Mouse (Mus musculus): ENCODE results near the gene Ifnb1. TPM values are rescaled to one million over a fixed set of nuclear protein-coding genes. Genes with fewer than 3 reads are reported as not detected.

Gene Ifnb1
- polyA plus RNA-seq, 1 experiment from 2014 or later = not detected

- Histone ChIP-seq H3K27me3 (ENCODE audit: control insufficient read depth, insufficient read depth, low read length) (no peaks in the 10 kb centered on the region), H3K4me2 (ENCODE audit: low read length) (no peak overlapping the region), H3K4me3 (ENCODE audit: control insufficient read depth in 1 of 2, insufficient read depth in 1 of 2, low read depth in 1 of 2, low read length in 2 of 2) (no peak overlapping the region), H3K36me3 (ENCODE audit: control insufficient read depth, insufficient read depth, low read length) (no peaks in the 10 kb centered on the region), H3K27ac (replicated peaks in 1 of 2; ENCODE audit: control insufficient read depth in 1 of 2, insufficient read depth in 1 of 2, low read depth in 2 of 2, low read length in 2 of 2) (no peak overlapping the region), H3K9me3 (ENCODE audit: control insufficient read depth, low read length) (no peaks in the 10 kb centered on the region), H3K4me1 (ENCODE audit: control insufficient read depth in 2 of 2, insufficient read depth in 2 of 2, low read length in 2 of 2) (no peaks in the 10 kb centered on the region), H3K9ac (ENCODE audit: low read length) (no peak overlapping the region)
- 72% methylated on average over 3 of the region's 3 CpGs for whole genome bisulfite sequencing
- ATAC-seq (ENCODE audit: insufficient number of reproducible peaks, insufficient read depth, low FRiP score, low read depth) = no peak
Observed at GRCm38 (mm10) chr4:88525393-88525792, 2.8 kb upstream of the Ifnb1 start.

DNA sequence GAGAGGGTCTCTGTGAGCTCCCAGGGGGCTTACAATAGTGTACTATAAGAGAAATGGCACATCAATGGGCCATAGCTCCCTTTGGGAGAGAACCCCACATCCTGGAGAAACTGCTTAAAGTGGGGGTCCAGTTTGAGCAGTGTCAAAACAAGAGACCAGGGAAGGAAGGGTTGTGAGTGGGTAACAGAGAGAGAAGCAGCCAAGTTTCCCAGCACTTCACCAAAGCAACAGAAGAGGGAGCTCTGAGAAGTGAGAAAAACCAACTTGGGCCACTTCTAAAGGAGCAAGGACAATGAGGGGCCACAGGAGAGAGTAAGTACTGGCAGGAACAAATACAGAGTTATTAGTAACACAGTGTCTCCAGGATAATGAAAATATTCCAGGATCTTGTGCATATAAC lies 667 bp upstream of the Ifnb1 start:
- no peak overlapping the region for H3K4me3 ChIP-seq (ENCODE audit: control insufficient read depth in 1 of 2, insufficient read depth in 1 of 2, low read depth in 1 of 2, low read length in 2 of 2)
- no peak overlapping the region for H3K27ac ChIP-seq (replicated peaks in 1 of 2; ENCODE audit: control insufficient read depth in 1 of 2, insufficient read depth in 1 of 2, low read depth in 2 of 2, low read length in 2 of 2)
- H3K9ac ChIP-seq (ENCODE audit: low read length) = no peak overlapping the region
- H3K4me1 ChIP-seq (ENCODE audit: control insufficient read depth in 2 of 2, insufficient read depth in 2 of 2, low read length in 2 of 2) = no peaks in the 10 kb centered on the region
- no peaks in the 10 kb centered on the region for H3K27me3 ChIP-seq (ENCODE audit: control insufficient read depth, insufficient read depth, low read length)
- H3K4me2 ChIP-seq (ENCODE audit: low read length) = no peak overlapping the region
- ATAC-seq (ENCODE audit: insufficient number of reproducible peaks, insufficient read depth, low FRiP score, low read depth) = no peak
- H3K9me3 ChIP-seq (ENCODE audit: control insufficient read depth, low read length) = no peaks in the 10 kb centered on the region
- H3K36me3 ChIP-seq (ENCODE audit: control insufficient read depth, insufficient read depth, low read length) = no peaks in the 10 kb centered on the region

DNA sequence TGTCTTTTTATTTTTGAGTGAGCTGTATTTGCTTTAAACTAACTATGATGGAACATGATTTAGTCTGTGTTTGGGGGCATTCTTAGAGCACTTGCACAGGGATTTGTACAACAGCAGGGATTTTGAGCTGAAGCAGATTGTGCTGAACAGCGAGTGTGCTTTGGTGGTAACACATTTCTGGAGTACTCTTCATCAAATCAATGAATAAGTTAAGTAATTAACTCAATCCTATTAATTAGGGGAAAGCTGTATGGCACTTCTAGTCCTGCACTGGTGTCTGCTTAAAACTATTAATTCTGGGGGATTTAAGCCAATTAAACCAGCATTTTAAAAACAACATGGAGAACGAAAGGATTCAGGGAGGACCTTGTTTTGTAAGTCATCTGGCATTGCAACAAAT lies 4.6 kb downstream of the Ifnb1 start:
- Histone ChIP-seq H3K4me2 (ENCODE audit: low read length) (no peak overlapping the region), H3K4me3 (ENCODE audit: control insufficient read depth in 1 of 2, insufficient read depth in 1 of 2, low read depth in 1 of 2, low read length in 2 of 2) (no peak overlapping the region), H3K27me3 (ENCODE audit: control insufficient read depth, insufficient read depth, low read length) (no peaks in the 10 kb centered on the region), H3K27ac (replicated peaks in 1 of 2; ENCODE audit: control insufficient read depth in 1 of 2, insufficient read depth in 1 of 2, low read depth in 2 of 2, low read length in 2 of 2) (no peak overlapping the region), H3K9ac (ENCODE audit: low read length) (no peak overlapping the region), H3K36me3 (ENCODE audit: control insufficient read depth, insufficient read depth, low read length) (no peaks in the 10 kb centered on the region), H3K4me1 (ENCODE audit: control insufficient read depth in 2 of 2, insufficient read depth in 2 of 2, low read length in 2 of 2) (peaks cover 2 to 17% of the 10 kb centered on the region in 2 experiments), H3K9me3 (ENCODE audit: control insufficient read depth, low read length) (no peaks in the 10 kb centered on the region)
- no peak for ATAC-seq (ENCODE audit: insufficient number of reproducible peaks, insufficient read depth, low FRiP score, low read depth)
- 88% methylated on average over 2 of the region's 2 CpGs for WGBS

GRCm38 (mm10) chr4:88515711-88516211 lies 6.8 kb downstream of the Ifnb1 start:
- no peaks in the 10 kb centered on the region for H3K9me3 ChIP-seq (ENCODE audit: control insufficient read depth, low read length)
- H3K4me1 ChIP-seq (ENCODE audit: control insufficient read depth in 2 of 2, insufficient read depth in 2 of 2, low read length in 2 of 2) = peaks cover 2 to 17% of the 10 kb centered on the region in 2 experiments
- H3K27me3 ChIP-seq (ENCODE audit: control insufficient read depth, insufficient read depth, low read length) = no peaks in the 10 kb centered on the region
- H3K4me2 ChIP-seq (ENCODE audit: low read length) = peak overlapping the region; percentile 58
- peak overlapping the region; percentile 81 to 85 for H3K27ac ChIP-seq (replicated peaks in 1 of 2; ENCODE audit: control insufficient read depth in 1 of 2, insufficient read depth in 1 of 2, low read depth in 2 of 2, low read length in 2 of 2)
- ATAC-seq (ENCODE audit: insufficient number of reproducible peaks, insufficient read depth, low FRiP score, low read depth) = peak; percentile 74
- peak overlapping the region in 1 of 2 experiments; percentile 20; a peak in 2 of 4 replicates for H3K4me3 ChIP-seq (ENCODE audit: control insufficient read depth in 1 of 2, insufficient read depth in 1 of 2, low read depth in 1 of 2, low read length in 2 of 2)
- peak overlapping the region; percentile 28; the same call in 1 of the 2 replicates for H3K9ac ChIP-seq (ENCODE audit: low read length)
- no peaks in the 10 kb centered on the region for H3K36me3 ChIP-seq (ENCODE audit: control insufficient read depth, insufficient read depth, low read length)
- 0% methylated on average over 4 of the region's 4 CpGs for WGBS

- H3K4me2 ChIP-seq (ENCODE audit: low read length) = peak overlapping the region; percentile 58
- H3K4me1 ChIP-seq (ENCODE audit: control insufficient read depth in 2 of 2, insufficient read depth in 2 of 2, low read length in 2 of 2) = peaks cover 2 to 17% of the 10 kb centered on the region in 2 experiments
- 0 out of 2 replicates have a peak overlapping the region, but pooled peaks have one; percentile 28 for H3K9ac ChIP-seq (ENCODE audit: low read length)
- H3K9me3 ChIP-seq (ENCODE audit: control insufficient read depth, low read length) = no peaks in the 10 kb centered on the region
- H3K27ac ChIP-seq (replicated peaks in 1 of 2; ENCODE audit: control insufficient read depth in 1 of 2, insufficient read depth in 1 of 2, low read depth in 2 of 2, low read length in 2 of 2) = peak overlapping the region; percentile 81 to 85
- 34% methylated on average over 2 of the region's 2 CpGs for WGBS
- H3K4me3 ChIP-seq (ENCODE audit: control insufficient read depth in 1 of 2, insufficient read depth in 1 of 2, low read depth in 1 of 2, low read length in 2 of 2) = peak overlapping the region in 1 of 2 experiments; percentile 20; a peak in 2 of 4 replicates
- no peaks in the 10 kb centered on the region for H3K27me3 ChIP-seq (ENCODE audit: control insufficient read depth, insufficient read depth, low read length)
- no peaks in the 10 kb centered on the region for H3K36me3 ChIP-seq (ENCODE audit: control insufficient read depth, insufficient read depth, low read length)
- ATAC-seq (ENCODE audit: insufficient number of reproducible peaks, insufficient read depth, low FRiP score, low read depth) = no peak
Observed at GRCm38 (mm10) chr4:88515250-88515649, 7.3 kb downstream of the Ifnb1 start.

GRCm38 (mm10) chr4:88514403-88514802 lies 8.2 kb downstream of the Ifnb1 start:
- no peak overlapping the region for H3K27ac ChIP-seq (replicated peaks in 1 of 2; ENCODE audit: control insufficient read depth in 1 of 2, insufficient read depth in 1 of 2, low read depth in 2 of 2, low read length in 2 of 2)

DNA sequence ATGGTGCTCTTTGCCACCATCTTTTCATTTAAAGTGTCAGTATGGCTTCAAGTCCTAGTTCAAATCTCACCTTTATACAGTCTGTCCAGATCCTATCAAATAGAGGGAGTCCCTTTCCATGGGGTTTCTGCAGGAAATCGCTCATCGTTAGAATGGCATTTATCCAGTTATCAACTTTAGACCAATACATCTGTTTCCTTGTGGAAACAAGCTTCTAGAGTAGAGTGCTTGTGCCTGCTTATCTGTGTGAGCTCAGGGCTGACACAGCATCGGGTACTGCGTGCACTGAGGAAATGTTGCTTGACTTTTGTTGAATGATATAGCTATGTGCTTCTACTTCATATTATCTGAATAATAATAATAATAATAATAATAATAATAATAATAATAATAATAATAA lies 8.8 kb downstream of the Ifnb1 start:
- no peak overlapping the region for H3K27ac ChIP-seq (replicated peaks in 1 of 2; ENCODE audit: control insufficient read depth in 1 of 2, insufficient read depth in 1 of 2, low read depth in 2 of 2, low read length in 2 of 2)
- ATAC-seq (ENCODE audit: insufficient number of reproducible peaks, insufficient read depth, low FRiP score, low read depth) = no peak
- no peak overlapping the region for H3K4me3 ChIP-seq (ENCODE audit: control insufficient read depth in 1 of 2, insufficient read depth in 1 of 2, low read depth in 1 of 2, low read length in 2 of 2)
- no peak overlapping the region for H3K9ac ChIP-seq (ENCODE audit: low read length)
- H3K36me3 ChIP-seq (ENCODE audit: control insufficient read depth, insufficient read depth, low read length) = no peaks in the 10 kb centered on the region
- H3K4me2 ChIP-seq (ENCODE audit: low read length) = no peak overlapping the region
- 59% methylated on average over 4 of the region's 4 CpGs for WGBS
- no peaks in the 10 kb centered on the region for H3K27me3 ChIP-seq (ENCODE audit: control insufficient read depth, insufficient read depth, low read length)
- no peaks in the 10 kb centered on the region for H3K9me3 ChIP-seq (ENCODE audit: control insufficient read depth, low read length)
- peaks cover 2 to 17% of the 10 kb centered on the region in 2 experiments for H3K4me1 ChIP-seq (ENCODE audit: control insufficient read depth in 2 of 2, insufficient read depth in 2 of 2, low read length in 2 of 2)

More at GRCm38 (mm10) chr4:88514403-88514802, 8.2 kb downstream of the Ifnb1 start:
- no peak for ATAC-seq (ENCODE audit: insufficient number of reproducible peaks, insufficient read depth, low FRiP score, low read depth)
- H3K27me3 ChIP-seq (ENCODE audit: control insufficient read depth, insufficient read depth, low read length) = no peaks in the 10 kb centered on the region
- H3K4me1 ChIP-seq (ENCODE audit: control insufficient read depth in 2 of 2, insufficient read depth in 2 of 2, low read length in 2 of 2) = peaks cover 2 to 17% of the 10 kb centered on the region in 2 experiments
- H3K4me2 ChIP-seq (ENCODE audit: low read length) = no peak overlapping the region
- H3K36me3 ChIP-seq (ENCODE audit: control insufficient read depth, insufficient read depth, low read length) = no peaks in the 10 kb centered on the region
- 41% methylated on average over 4 of the region's 4 CpGs for WGBS
- H3K9ac ChIP-seq (ENCODE audit: low read length) = no peak overlapping the region
- H3K9me3 ChIP-seq (ENCODE audit: control insufficient read depth, low read length) = no peaks in the 10 kb centered on the region
- H3K4me3 ChIP-seq (ENCODE audit: control insufficient read depth in 1 of 2, insufficient read depth in 1 of 2, low read depth in 1 of 2, low read length in 2 of 2) = no peak overlapping the region

DNA sequence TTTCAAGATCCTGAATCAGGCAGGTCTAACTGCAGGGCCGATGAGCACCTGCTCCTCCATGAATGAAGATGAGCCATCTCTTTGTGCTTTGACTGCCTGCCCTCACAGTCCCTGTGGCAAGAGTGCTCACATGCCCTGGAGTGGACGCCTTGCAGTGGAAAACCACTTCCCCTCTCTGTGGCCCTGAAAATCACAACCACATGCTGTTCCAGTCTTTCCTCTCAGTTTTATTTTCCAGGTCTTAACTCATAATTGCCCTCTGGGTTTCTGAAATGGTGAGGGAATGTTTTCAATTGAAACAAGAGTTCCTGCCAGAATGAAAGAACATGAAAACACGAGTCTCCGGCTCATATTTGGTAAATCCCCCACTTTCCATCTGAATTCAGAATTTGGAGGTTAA lies 18.8 kb downstream of the Ifnb1 start:
- no peak overlapping the region for H3K9ac ChIP-seq (ENCODE audit: low read length)
- H3K4me3 ChIP-seq (ENCODE audit: control insufficient read depth in 1 of 2, insufficient read depth in 1 of 2, low read depth in 1 of 2, low read length in 2 of 2) = no peak overlapping the region
- H3K4me2 ChIP-seq (ENCODE audit: low read length) = no peak overlapping the region
- H3K4me1 ChIP-seq (ENCODE audit: control insufficient read depth in 2 of 2, insufficient read depth in 2 of 2, low read length in 2 of 2) = no peaks in the 10 kb centered on the region
- WGBS = 73% methylated on average over 4 of the region's 4 CpGs
- H3K9me3 ChIP-seq (ENCODE audit: control insufficient read depth, low read length) = no peaks in the 10 kb centered on the region
- no peak overlapping the region for H3K27ac ChIP-seq (replicated peaks in 1 of 2; ENCODE audit: control insufficient read depth in 1 of 2, insufficient read depth in 1 of 2, low read depth in 2 of 2, low read length in 2 of 2)
- ATAC-seq (ENCODE audit: insufficient number of reproducible peaks, insufficient read depth, low FRiP score, low read depth) = no peak
- H3K27me3 ChIP-seq (ENCODE audit: control insufficient read depth, insufficient read depth, low read length) = no peaks in the 10 kb centered on the region
- H3K36me3 ChIP-seq (ENCODE audit: control insufficient read depth, insufficient read depth, low read length) = no peaks in the 10 kb centered on the region
